Mouse (Mus musculus): ENCODE measurements around the gene Fkbp5.

Fkbp5 gene

GRCm38 (mm10) chr17:28491035-28491770, 26.1 kb downstream of the Fkbp5 start:
- POLR2A ChIA-PET: interaction anchor here (0.6 to 2.2 kb wide), 9 partner anchors 9 to 1289 kb away, joined by 3 to 9 read pairs (median 4); no protein-coding TSS in a partner anchor
- CTCF ChIA-PET: interaction anchor here in 3 of 4 experiments (0.6 to 0.9 kb wide), 6 partner anchors 16 to 174 kb away, joined by 3 to 5 read pairs (median 4); no protein-coding TSS in a partner anchor

GRCm38 (mm10) chr17:28488258-28489013, 28.9 kb downstream of the Fkbp5 start:
- ChIA-PET CTCF (interaction anchor here (0.5 to 3.5 kb wide), 27 partner anchors 12 to 990 kb away, joined by 3 to 25 read pairs (median 5); partner anchors contain the start of gene Armc12 (in 1 of the 4)), POLR2A (interaction anchor here (0.5 to 3.8 kb wide), 67 partner anchors 8 to 1932 kb away, joined by 3 to 36 read pairs (median 4); partner anchors contain the start of genes Armc12 (in 1 of the 4), Fkbp5 (in 1 of the 4), Srpk1 (in 1 of the 4) and Tcp11 (in 1 of the 4))

GRCm38 (mm10) chr17:28487584-28488257, 29.6 kb downstream of the Fkbp5 start:
- ChIA-PET POLR2A (interaction anchor here (0.5 to 3.8 kb wide), 54 partner anchors 8 to 1932 kb away, joined by 3 to 36 read pairs (median 4); partner anchors contain the start of genes Armc12 (in 1 of the 4), Fkbp5 (in 1 of the 4), Srpk1 (in 1 of the 4) and Tcp11 (in 1 of the 4)), CTCF (interaction anchor here in 3 of 4 experiments (0.6 to 3.5 kb wide), 19 partner anchors 12 to 933 kb away, joined by 3 to 25 read pairs (median 5); partner anchors contain the start of genes 4930539E08Rik (in 1 of the 3) and Armc12 (in 1 of the 3))

GRCm38 (mm10) chr17:28486720-28487119, 30.6 kb downstream of the Fkbp5 start:
- CTCF ChIA-PET: interaction anchor here in 3 of 4 experiments (0.7 to 3.5 kb wide), 12 partner anchors 14 to 1423 kb away, joined by 3 to 25 read pairs (median 5); partner anchors contain the start of gene Armc12 (in 1 of the 3)
- POLR2A ChIA-PET: interaction anchor here (0.6 to 3.8 kb wide), 38 partner anchors 9 to 915 kb away, joined by 3 to 36 read pairs (median 4); partner anchors contain the start of genes Armc12 (in 1 of the 4) and Scube3 (in 1 of the 4)

- POLR2A ChIA-PET: interaction anchor here in 3 of 4 experiments (0.7 to 3.8 kb wide), 35 partner anchors 9 to 513 kb away, joined by 3 to 36 read pairs (median 4); partner anchors contain the start of genes Armc12 (in 1 of the 3) and Scube3 (in 1 of the 3)
- CTCF ChIA-PET: interaction anchor here in 3 of 4 experiments (0.7 to 3.5 kb wide), 10 partner anchors 15 to 1423 kb away, joined by 3 to 25 read pairs (median 5); partner anchors contain the start of gene Armc12 (in 1 of the 3)
Measured at GRCm38 (mm10) chr17:28485977-28486400, 31.3 kb downstream of the Fkbp5 start.

GRCm38 (mm10) chr17:28485446-28485948, 31.8 kb downstream of the Fkbp5 start:
- ChIA-PET POLR2A (interaction anchor here in 2 of 4 experiments (0.9 to 3.8 kb wide), 8 partner anchors 12 to 44 kb away, joined by 3 to 30 read pairs (median 5); no protein-coding TSS in a partner anchor), CTCF (interaction anchor here in 3 of 4 experiments (1.1 to 3.5 kb wide), 3 partner anchors 38 to 43 kb away, joined by 3 to 25 read pairs (median 5); partner anchors contain the start of gene Armc12 (in 1 of the 3))

- ChIA-PET CTCF (interaction anchor here in 1 of 4 experiments (0.6 to 1.3 kb wide), 2 partner anchors 10 to 43 kb away, joined by 4 to 6 read pairs; no protein-coding TSS in a partner anchor), POLR2A (interaction anchor here (0.7 to 1.9 kb wide), 22 partner anchors 9 to 207 kb away, joined by 3 to 19 read pairs (median 4); no protein-coding TSS in a partner anchor)
Measured at GRCm38 (mm10) chr17:28484704-28485445, 32.5 kb downstream of the Fkbp5 start.

- CTCF ChIA-PET: interaction anchor here in 3 of 4 experiments (0.8 to 1.9 kb wide), 8 partner anchors 11 to 86 kb away, joined by 3 to 8 read pairs (median 4); no protein-coding TSS in a partner anchor
- POLR2A ChIA-PET: interaction anchor here in 3 of 4 experiments (0.5 to 2.7 kb wide), 18 partner anchors 9 to 1029 kb away, joined by 3 to 12 read pairs (median 4); no protein-coding TSS in a partner anchor
Measured at GRCm38 (mm10) chr17:28477421-28477820, 39.9 kb downstream of the Fkbp5 start.

GRCm38 (mm10) chr17:28476441-28476840, 40.9 kb downstream of the Fkbp5 start:
- POLR2A ChIA-PET: interaction anchor here (0.5 to 2.7 kb wide), 25 partner anchors 8 to 982 kb away, joined by 3 to 12 read pairs (median 5); no protein-coding TSS in a partner anchor

GRCm38 (mm10) chr17:28475593-28476325, 41.6 kb downstream of the Fkbp5 start:
- POLR2A ChIA-PET: interaction anchor here (0.6 to 2.7 kb wide), 13 partner anchors 9 to 106 kb away, joined by 3 to 12 read pairs (median 4); no protein-coding TSS in a partner anchor
- CTCF ChIA-PET: interaction anchor here (0.5 to 3.0 kb wide), 11 partner anchors 9 to 800 kb away, joined by 3 to 13 read pairs (median 4); no protein-coding TSS in a partner anchor

More at GRCm38 (mm10) chr17:28476441-28476840, 40.9 kb downstream of the Fkbp5 start:
- CTCF ChIA-PET: interaction anchor here (0.6 to 3.0 kb wide), 17 partner anchors 10 to 1024 kb away, joined by 3 to 13 read pairs (median 4); no protein-coding TSS in a partner anchor

GRCm38 (mm10) chr17:28472696-28473095, 44.6 kb downstream of the Fkbp5 start:
- CTCF ChIA-PET: interaction anchor here in 2 of 4 experiments (0.6 to 1.5 kb wide), 6 partner anchors 10 to 455 kb away, joined by 3 to 4 read pairs (median 3); no protein-coding TSS in a partner anchor
- POLR2A ChIA-PET: interaction anchor here in 3 of 4 experiments (0.6 to 2.8 kb wide), 17 partner anchors 9 to 57 kb away, joined by 3 to 14 read pairs (median 5); no protein-coding TSS in a partner anchor

GRCm38 (mm10) chr17:28470876-28471275, 46.5 kb downstream of the Fkbp5 start:
- POLR2A ChIA-PET: interaction anchor here in 2 of 4 experiments (1.1 to 2.8 kb wide), 6 partner anchors 10 to 52 kb away, joined by 3 to 11 read pairs (median 4); no protein-coding TSS in a partner anchor
- CTCF ChIA-PET: interaction anchor here in 1 of 4 experiments (0.6 kb wide), 1 partner anchor 11 kb away, joined by 3 read pairs; no protein-coding TSS in a partner anchor

GRCm38 (mm10) chr17:28467749-28468148, 49.6 kb downstream of the Fkbp5 start:
- ChIA-PET CTCF (interaction anchor here in 3 of 4 experiments (0.6 to 1.7 kb wide), 4 partner anchors 60 to 98 kb away, joined by 3 to 4 read pairs (median 4); no protein-coding TSS in a partner anchor), POLR2A (interaction anchor here in 3 of 4 experiments (0.9 to 3.7 kb wide), 8 partner anchors 9 to 60 kb away, joined by 3 to 19 read pairs (median 4); no protein-coding TSS in a partner anchor)

GRCm38 (mm10) chr17:28465968-28466367, 51.4 kb downstream of the Fkbp5 start:
- POLR2A ChIA-PET: interaction anchor here (0.6 to 3.7 kb wide), 24 partner anchors 8 to 559 kb away, joined by 3 to 19 read pairs (median 4); no protein-coding TSS in a partner anchor
- CTCF ChIA-PET: interaction anchor here in 3 of 4 experiments (0.5 to 1.7 kb wide), 6 partner anchors 10 to 88 kb away, joined by 3 to 4 read pairs (median 3); no protein-coding TSS in a partner anchor

Measured in embryonic stem cell, embryonic (primary cell).